Mouse (Mus musculus) midbrain, embryonic 16.5 days (tissue): ENCODE data around the gene Clpx. TPM values are rescaled to one million over a fixed set of nuclear protein-coding genes. Genes with fewer than 3 reads are reported as not detected.

Source experiments
- ATAC-seq: fragments of 200-750 bp; cut with Nextera tagmentation; 2 replicates; pipeline ENCODE4 v1.8.0; 2017; ENCODE audit warnings: moderate TSS enrichment
- H3K27ac ChIP-seq: fragments of 300-500 bp; sonication (generic); 2 replicates; pipeline ENCODE4 v1.5.1; 2014; ENCODE audit warnings: mild to moderate bottlenecking, low read length, mixed read lengths
- H3K27me3 ChIP-seq: fragments of 300-500 bp; sonication (generic); 2 replicates; pipeline ENCODE4 v1.6.1; 2014; ENCODE audit warnings: low read depth, low read length, mixed read lengths; ENCODE audit not compliant: control insufficient read depth, insufficient read depth
- H3K36me3 ChIP-seq: fragments of 300-500 bp; sonication (generic); 2 replicates; pipeline ENCODE4 v1.6.1; 2014; ENCODE audit warnings: mild to moderate bottlenecking, low read length, moderate library complexity, mixed read lengths; ENCODE audit not compliant: control insufficient read depth, insufficient read depth
- H3K4me1 ChIP-seq: fragments of 300-500 bp; sonication (generic); 2 replicates; pipeline ENCODE4 v1.6.1; 2014; ENCODE audit warnings: mild to moderate bottlenecking, low read length, mixed read lengths; ENCODE audit not compliant: control insufficient read depth, insufficient read depth
- H3K4me2 ChIP-seq: fragments of 300-500 bp; sonication (generic); 2 replicates; pipeline ENCODE4 v1.6.1; 2014; ENCODE audit warnings: mild to moderate bottlenecking, low read length, mixed read lengths
- H3K4me3 ChIP-seq: fragments of 300-500 bp; sonication (generic); 2 replicates; pipeline ENCODE4 v1.5.1; 2014; ENCODE audit warnings: low read depth, mild to moderate bottlenecking, low read length, moderate library complexity, mixed read lengths
- H3K9ac ChIP-seq: fragments of 300-500 bp; sonication (generic); 2 replicates; pipeline ENCODE4 v1.6.1; 2014; ENCODE audit warnings: low read depth, low read length, mixed read lengths
- H3K9me3 ChIP-seq: fragments of 300-500 bp; sonication (generic); replicated peaks from 2 replicates; pipeline ENCODE4 v1.6.1; 2014; ENCODE audit warnings: mild to moderate bottlenecking, low read length, mixed read lengths; ENCODE audit not compliant: control insufficient read depth, poor library complexity, severe bottlenecking
- WGBS: fragments of 180-500 bp; shearing (Covaris S2); extraction: QIAGEN DNeasy Blood & Tissue Kit; methylation state at CpG from one replicate; pipeline ENCODE4 v1.1.7; 2014; 5-methylcytosine and 5-hydroxymethylcytosine counted together
- polyA plus RNA-seq: library from polyadenylated mRNA; unstranded; fragments of >200 nt; fragmentation: Nextera tagmentation; extraction: Ambion mirVana; gene quantifications from 2 replicates; pipeline ENCODE4 v1.2.1, GENCODE M21; 2015

Gene Clpx
- polyA plus RNA-seq, 1 experiment from 2014 or later = 38.0 TPM

DNA sequence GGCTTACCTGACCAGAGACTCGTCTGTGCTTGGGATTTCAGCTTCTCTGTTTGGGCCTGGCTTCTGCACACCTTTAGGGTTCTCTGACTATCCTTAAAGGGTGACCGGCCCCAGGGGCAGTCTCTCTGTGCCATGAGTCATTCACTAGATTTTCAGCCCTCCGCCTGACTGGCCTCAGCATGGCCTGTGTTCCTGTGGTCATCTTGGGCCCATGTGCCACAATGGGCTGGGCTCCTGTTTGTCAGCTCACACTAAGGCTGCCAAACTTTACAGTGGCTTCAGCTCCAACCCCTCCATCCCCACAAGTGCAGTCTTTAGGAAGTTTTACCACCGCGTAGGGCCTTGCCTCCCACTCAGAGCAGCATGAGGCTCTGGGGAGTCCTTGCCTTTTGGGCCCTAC lies 59.2 kb downstream of the Clpx start:
- Histone ChIP-seq H3K9me3 (no peaks in the 10 kb centered on the region), H3K36me3 (peaks cover 11% of the 10 kb centered on the region; the same call in 1 of the 2 replicates), H3K4me2 (no peak overlapping the region), H3K4me1 (peaks cover 2% of the 10 kb centered on the region; the same call in 1 of the 2 replicates), H3K27me3 (no peaks in the 10 kb centered on the region), H3K4me3 (no peak overlapping the region), H3K27ac (no peak overlapping the region), H3K9ac (no peak overlapping the region)
- 93% methylated on average over 5 of the region's 5 CpGs for WGBS
- no peak for ATAC-seq

DNA sequence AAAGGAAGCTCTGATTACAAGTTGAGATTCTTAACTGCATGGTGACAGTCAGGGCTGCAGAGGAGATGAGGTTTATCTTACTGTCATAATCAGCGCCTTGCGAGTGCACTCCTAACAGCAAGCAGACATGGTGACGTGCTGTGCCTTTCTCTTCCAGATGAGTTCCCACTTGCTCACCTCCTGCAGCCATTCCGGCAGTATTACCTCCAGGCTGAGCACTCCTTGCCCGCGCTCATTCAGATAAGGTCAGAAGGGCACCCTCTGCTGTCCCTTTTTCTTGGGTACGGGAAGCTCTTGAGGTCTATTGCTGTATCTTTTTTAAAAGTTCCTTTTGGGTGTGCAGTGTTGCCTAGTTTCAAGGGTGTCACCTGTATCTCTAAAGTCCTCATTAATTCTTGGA lies 62.5 kb downstream of the Clpx start:
- 89% methylated on average over 7 of the region's 7 CpGs for WGBS
- peaks cover 34% of the 10 kb centered on the region for H3K36me3 ChIP-seq

DNA sequence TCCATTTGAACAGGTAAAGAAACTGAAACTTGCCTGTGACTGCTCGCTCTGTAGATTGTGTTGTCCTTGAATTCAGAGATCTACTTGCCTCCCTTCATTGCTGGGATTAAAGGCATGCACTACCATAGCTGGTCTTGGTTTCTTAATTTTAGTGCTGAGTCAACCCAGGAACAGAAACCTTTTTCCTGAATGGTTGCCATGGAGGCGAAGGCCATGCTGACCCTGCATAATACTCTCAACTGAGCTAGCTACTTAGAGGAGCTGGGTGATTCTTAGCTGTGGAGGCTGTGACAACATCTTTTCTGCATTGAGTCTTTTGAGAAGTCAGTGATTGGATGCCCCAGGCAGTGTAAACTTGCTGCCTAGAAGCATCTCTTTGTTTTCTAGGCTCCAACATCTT lies 62.9 kb downstream of the Clpx start:
- no peaks in the 10 kb centered on the region for H3K4me1 ChIP-seq
- no peak overlapping the region for H3K27ac ChIP-seq
- no peak overlapping the region for H3K4me3 ChIP-seq
- ATAC-seq = no peak
- H3K9ac ChIP-seq = no peak overlapping the region
- no peaks in the 10 kb centered on the region for H3K9me3 ChIP-seq
- H3K4me2 ChIP-seq = no peak overlapping the region
- WGBS = 88% methylated on average over 2 of the region's 2 CpGs
- H3K27me3 ChIP-seq = no peaks in the 10 kb centered on the region
- H3K36me3 ChIP-seq = peaks cover 34% of the 10 kb centered on the region

More for the DNA sequence above, 62.5 kb downstream of the Clpx start:
- no peak for ATAC-seq
- H3K9me3 ChIP-seq = no peaks in the 10 kb centered on the region
- no peaks in the 10 kb centered on the region for H3K27me3 ChIP-seq
- H3K9ac ChIP-seq = no peak overlapping the region
- H3K4me1 ChIP-seq = no peaks in the 10 kb centered on the region
- no peak overlapping the region for H3K4me2 ChIP-seq
- H3K4me3 ChIP-seq = no peak overlapping the region
- no peak overlapping the region for H3K27ac ChIP-seq

DNA sequence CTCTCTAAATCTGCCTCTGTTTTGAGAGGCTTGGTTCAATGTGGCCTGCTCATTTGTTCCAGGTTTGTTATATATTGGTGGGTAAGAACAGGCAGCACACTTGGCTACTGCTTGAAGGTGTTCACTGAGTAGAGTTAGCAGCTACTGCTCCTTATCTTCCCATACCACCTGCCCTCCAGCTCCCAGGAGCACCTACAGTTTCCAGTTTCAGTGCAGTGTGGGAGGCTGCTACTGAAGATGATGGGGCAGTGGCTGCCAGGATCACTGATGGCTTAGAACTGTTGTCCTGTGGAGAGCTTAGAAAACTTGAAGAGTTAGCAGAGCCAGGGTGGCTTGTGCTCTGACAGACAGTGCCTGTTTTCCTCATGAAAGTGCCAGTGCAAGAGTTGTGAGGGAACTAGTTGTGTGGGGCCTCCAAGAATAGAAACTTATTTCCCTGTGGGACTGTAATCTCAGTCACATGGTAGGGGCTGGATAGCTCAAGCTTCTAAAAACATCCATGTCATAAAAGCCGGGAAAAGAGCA lies 65.0 kb downstream of the Clpx start:
- H3K27ac ChIP-seq = no peak overlapping the region
- H3K4me2 ChIP-seq = no peak overlapping the region
- H3K27me3 ChIP-seq = no peaks in the 10 kb centered on the region
- H3K9ac ChIP-seq = no peak overlapping the region
- H3K4me1 ChIP-seq = no peaks in the 10 kb centered on the region
- no peak overlapping the region for H3K4me3 ChIP-seq
- ATAC-seq = no peak
- WGBS = 100% methylated on average over 1 of the region's 1 CpGs
- no peaks in the 10 kb centered on the region for H3K9me3 ChIP-seq
- peaks cover 34% of the 10 kb centered on the region for H3K36me3 ChIP-seq

DNA sequence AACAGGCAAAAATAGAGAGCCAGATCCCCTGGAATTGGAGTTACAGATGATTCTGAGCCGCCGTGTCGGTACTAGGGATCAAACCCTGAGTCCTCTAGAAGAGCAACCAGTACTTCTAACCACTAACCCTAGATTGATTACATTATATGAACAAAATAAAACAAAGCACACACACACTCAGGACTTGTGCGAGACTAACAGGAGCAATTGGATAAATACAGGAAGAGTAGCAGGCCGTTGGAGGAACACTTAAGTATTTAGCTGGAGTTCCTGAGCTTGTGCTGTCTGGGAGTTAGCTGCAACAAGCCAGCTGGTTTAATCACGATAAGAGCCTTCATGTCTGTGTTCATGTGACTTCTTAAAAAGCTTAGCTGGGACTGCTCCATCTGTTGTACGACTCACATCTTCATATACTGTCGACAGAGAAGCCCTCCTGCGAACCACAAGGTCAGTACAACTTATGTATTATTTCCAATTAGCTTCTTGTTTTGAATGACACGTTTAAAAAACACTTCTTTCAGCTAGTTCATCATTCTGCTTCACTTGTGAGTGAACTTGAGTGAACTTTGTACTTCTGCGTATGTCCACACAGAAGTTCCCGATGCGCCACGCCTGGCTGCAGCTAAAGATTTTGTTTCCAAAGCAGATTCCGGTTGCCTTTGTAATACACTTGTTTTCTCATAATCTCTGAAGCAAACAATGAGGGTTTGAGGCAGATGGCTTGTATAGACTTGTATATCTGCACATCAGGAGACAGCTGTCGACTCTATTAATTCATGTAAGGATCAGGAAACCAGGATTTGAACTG lies 66.8 kb downstream of the Clpx start, which contains the start of gene Ubap1l:
Ubap1l (plus strand) TSS at position 401 of the 808 bp plus-strand sequence.
- Histone ChIP-seq H3K9ac (no peak within 1 kb of the TSS), H3K4me1 (no peaks in the 10 kb centered on the region), H3K27me3 (no peaks in the 10 kb centered on the region), H3K36me3 (peaks cover 37% of the 10 kb centered on the region), H3K27ac (no peak within 1 kb of the TSS), H3K9me3 (no peaks in the 10 kb centered on the region), H3K4me2 (no peak within 1 kb of the TSS), H3K4me3 (no peak within 1 kb of the TSS)
- 92% methylated on average over 16 of the region's 16 CpGs for WGBS
- no peak for ATAC-seq

DNA sequence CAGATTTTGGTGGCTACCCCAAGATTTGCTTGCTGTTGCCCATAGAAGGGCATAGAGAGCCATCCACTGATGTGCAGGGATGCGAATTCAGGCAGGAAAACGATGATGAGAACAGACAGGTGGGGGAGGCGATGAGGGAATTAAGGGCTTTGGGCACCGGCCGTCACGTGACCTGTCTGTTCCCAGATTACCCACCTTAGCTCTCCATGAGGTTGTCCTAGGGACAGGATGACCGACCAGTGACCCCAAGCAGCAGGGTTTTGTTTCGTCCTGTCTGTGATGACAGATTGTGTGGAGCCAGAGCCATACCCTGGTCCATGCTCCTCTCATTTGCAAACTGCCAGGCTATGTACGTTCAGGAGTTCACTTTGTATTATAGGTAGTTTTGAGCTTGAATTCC lies 69.6 kb downstream of the Clpx start:
- Histone ChIP-seq H3K4me3 (no peak overlapping the region), H3K27ac (no peak overlapping the region), H3K4me1 (no peaks in the 10 kb centered on the region), H3K36me3 (peaks cover 28% of the 10 kb centered on the region), H3K9ac (no peak overlapping the region), H3K27me3 (no peaks in the 10 kb centered on the region), H3K4me2 (no peak overlapping the region), H3K9me3 (no peaks in the 10 kb centered on the region)
- ATAC-seq = no peak
- 79% methylated on average over 9 of the region's 9 CpGs for WGBS

DNA sequence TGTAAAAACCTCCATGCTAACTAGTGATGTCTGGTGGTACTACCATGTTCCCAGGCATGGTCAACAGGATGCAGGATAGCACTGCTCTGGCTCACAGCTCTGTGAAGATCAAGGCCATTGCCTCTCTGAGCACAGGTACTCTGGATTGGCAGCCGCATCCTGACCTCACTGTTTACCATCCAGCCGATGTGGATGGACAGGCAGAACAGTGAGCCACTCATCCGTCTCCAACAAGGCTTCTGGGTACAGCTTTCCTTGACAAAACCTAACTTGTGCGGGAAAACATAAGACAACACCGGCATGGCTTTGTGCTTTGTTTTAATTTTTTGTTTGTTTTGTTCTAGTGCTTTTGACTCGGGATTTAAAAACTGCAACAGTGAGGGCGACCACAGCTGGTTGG lies 71.7 kb downstream of the Clpx start:
- no peak overlapping the region for H3K4me2 ChIP-seq
- no peaks in the 10 kb centered on the region for H3K9me3 ChIP-seq
- H3K4me1 ChIP-seq = no peaks in the 10 kb centered on the region
- peaks cover 15% of the 10 kb centered on the region for H3K36me3 ChIP-seq
- H3K27me3 ChIP-seq = no peaks in the 10 kb centered on the region
- no peak overlapping the region for H3K4me3 ChIP-seq
- H3K27ac ChIP-seq = no peak overlapping the region
- ATAC-seq = no peak
- WGBS = 86% methylated on average over 7 of the region's 7 CpGs
- no peak overlapping the region for H3K9ac ChIP-seq

DNA sequence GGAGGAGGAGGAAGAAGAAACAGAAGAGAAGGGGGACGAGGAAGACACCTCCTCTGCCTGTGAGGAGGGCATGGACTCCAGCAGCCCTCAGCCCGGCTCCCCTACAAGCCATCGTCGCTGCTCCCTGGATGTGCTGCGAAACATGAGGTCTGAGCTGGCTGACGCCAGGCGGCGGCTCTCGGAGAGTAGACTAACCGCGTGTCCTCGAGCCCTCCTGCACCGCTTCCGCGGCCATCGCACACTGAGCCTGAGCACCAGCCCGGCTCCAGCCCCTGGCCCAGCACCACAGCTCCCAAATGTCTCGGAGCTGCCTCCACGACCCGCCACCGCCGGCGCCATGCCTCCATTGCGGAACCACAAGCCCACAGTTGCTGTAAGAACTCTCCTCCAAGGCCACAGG lies 77.7 kb downstream of the Clpx start:
- no peaks in the 10 kb centered on the region for H3K27me3 ChIP-seq
- H3K36me3 ChIP-seq = peaks cover 8% of the 10 kb centered on the region
- no peaks in the 10 kb centered on the region for H3K9me3 ChIP-seq
- H3K4me3 ChIP-seq = no peak overlapping the region
- H3K4me1 ChIP-seq = no peaks in the 10 kb centered on the region
- ATAC-seq = no peak
- no peak overlapping the region for H3K4me2 ChIP-seq
- H3K27ac ChIP-seq = no peak overlapping the region
- no peak overlapping the region for H3K9ac ChIP-seq
- WGBS = 79% methylated on average over 24 of the region's 24 CpGs

DNA sequence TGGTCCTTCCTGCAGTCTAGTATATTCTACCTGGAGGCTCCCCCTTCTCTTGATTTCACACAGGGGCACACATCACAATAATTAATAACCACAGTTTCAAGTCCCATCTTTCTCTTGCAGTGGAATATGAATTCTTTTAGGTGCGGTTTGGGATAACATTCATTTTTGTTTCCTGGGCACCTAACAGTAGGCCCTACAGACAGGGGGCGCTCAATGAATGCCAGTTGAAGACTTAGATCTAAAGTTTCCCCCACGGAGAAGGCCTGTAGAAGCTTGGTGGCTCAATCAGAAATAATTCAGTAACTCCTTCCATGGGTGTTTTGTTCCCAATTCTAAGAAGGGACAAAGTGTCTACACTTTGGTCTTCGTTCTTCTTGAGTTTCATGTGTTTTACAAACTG lies 78.4 kb downstream of the Clpx start:
- ATAC-seq = no peak
- Histone ChIP-seq H3K4me1 (no peaks in the 10 kb centered on the region), H3K27ac (no peak overlapping the region), H3K4me2 (no peak overlapping the region), H3K27me3 (no peaks in the 10 kb centered on the region), H3K4me3 (no peak overlapping the region), H3K9me3 (no peaks in the 10 kb centered on the region), H3K36me3 (peaks cover 6% of the 10 kb centered on the region; the same call in 1 of the 2 replicates), H3K9ac (no peak overlapping the region)
- WGBS = 77% methylated on average over 4 of the region's 4 CpGs
